Mouse (Mus musculus) adrenal gland, adult 2 months (tissue): ENCODE data around the gene Lpgat1. TPM values are rescaled to one million over a fixed set of nuclear protein-coding genes. Genes with fewer than 3 reads are reported as not detected.

Experiments
- DNase-seq: peaks from one replicate; pipeline ENCODE4 v3.0.0; 2021
- polyA plus RNA-seq: library from polyadenylated mRNA; depleted of rRNA; stranded (reverse); fragments of >200 nt; gene quantifications from 2 replicates; pipeline ENCODE4 v1.2.3, GENCODE M21; 2012
- total RNA-seq, 2 experiments: library from RNA; stranded (reverse); gene quantifications; 2 replicates each; pipeline ENCODE4 v1.2.3; 2021

Lpgat1 gene
- total and polyA plus RNA-seq, 3 experiments: 13.7 to 77.0 (median 70.8) TPM

DNA sequence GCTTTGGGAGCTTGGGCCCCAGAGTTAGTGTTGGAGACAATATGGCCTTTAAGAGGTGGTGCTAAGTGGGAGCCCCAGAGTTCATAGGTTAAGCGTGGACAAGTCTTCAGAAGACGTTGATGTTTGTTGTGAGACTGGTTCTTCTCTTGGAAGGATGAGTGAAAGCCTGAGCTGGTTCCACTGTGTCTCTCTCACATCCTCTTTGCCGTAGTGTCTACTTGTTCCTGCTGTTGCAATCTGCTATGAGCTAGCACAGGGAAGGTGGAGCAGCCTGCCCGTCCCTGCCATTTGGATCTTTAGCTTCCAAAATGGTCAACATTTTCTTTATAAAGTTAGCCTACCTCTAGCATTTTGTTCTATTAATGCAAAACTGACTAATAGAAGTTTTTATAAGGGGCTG lies 16.2 kb downstream of the Lpgat1 start:
- DNase-seq: no peak

DNA sequence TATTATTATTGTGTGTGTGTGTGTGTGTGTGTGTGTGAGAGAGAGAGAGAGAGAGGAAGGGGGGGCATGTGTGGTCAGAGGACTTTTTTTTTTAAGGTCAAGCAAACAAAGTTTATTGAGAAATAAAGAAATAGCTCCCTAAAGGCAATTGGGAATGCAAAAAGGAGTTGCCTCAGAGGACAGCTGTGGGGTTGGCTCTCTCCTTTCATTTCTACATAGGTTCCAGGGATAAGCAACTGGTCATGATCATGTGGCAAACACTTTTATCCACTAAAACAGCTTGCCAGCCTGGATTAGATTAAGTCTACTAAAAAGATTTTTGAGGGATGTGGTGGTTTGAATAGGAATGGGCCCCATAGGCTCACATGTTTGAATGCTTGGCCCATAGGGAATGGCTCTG lies 18.8 kb downstream of the Lpgat1 start:
- no peak for DNase-seq

DNA sequence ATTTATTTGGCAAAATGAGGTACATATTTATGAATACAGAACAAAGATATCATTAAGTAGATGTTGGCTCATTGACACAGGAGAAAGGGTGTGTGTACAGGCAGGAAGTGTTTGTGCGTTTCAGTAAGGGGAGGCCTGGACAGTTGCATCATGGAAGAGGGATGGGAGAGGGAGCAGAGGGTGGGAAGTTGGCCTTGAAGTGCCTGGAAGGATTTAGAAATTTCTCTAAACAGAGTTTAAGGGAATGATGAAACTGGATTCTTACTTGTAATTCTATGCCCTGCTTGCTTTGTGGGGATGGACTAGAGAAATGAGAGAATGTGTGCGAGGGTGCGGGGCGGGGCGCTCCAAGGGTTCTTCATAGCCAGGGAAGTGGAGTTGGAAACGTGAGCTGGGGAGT lies 20.2 kb downstream of the Lpgat1 start:
- DNase-seq: peak; percentile 25

DNA sequence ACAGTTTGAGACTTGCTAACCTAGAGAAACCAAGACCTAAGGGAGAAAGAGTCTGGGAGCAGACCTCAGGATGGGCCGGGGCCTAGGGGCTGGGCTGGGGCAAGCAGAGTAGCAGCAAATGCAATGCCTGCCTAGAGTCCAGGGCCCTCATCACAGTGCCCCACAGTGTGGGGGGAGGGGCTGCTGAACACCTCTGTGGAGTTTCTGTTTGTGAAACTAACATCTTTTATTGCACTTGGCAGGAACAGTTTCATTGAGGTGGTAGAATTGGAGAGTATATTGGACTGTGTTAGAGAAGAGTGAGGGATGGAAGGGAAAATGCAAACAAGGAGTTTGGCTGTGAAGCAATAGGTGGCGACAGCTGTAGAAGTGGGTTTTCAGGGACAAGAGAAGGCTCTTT lies 21.1 kb downstream of the Lpgat1 start:
- DNase-seq: no peak

DNA sequence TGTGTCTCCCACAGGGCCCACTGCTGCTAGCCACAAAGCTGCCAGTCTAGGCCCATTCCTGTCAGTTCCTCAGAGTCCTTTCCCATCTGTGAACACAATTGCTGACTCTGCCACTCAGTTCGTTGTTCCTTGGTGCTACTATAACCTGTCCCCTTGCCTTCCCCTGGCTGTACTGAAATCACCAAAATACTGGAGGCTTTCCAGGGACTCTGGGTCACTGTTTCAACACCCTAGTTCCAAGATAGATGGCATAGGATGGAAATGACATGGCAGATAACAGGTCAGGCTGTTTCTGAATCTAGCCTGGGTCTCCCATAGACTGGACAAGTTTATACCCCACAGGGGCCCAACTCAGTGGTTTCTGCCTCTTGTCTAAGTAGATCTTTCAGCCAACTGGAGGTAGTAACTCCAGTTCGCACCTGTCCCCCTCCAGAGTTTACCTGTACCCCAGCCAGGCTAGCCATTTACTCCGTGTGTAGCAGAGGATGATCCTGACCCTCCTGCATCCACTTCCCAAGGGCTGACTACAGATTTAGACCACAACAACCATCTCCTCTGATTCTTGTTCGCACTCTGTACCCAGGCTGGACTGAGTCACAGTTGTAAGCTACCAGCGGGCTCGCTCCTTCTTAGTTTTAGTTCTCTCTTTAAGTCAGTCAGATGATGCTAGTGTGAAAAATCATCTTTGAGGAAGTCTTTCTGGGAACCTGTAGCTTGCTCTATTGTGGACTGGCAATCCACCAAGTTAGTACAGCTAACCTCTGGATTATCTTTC lies 23.1 kb downstream of the Lpgat1 start:
- DNase-seq: peak; percentile 45

DNA sequence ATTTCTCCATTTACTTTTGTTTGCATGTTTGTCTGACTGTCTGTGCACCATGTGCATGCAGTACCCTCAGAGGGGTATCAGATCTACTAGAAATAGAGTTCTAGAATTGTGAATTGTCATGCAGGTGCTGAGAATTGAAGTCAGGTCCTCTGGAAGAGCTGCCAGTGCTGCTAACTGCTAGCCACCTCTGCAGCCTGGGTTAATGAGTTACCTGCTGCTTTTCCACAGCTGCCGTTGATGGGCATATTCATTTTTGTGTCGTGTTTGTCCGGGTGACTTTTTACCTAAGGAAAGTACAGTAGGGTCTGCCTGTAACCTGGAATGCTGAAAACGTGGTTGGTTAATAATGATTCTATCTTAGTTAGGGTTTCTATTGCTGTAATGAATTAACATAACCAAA lies 24.0 kb downstream of the Lpgat1 start:
- DNase-seq: no peak

DNA sequence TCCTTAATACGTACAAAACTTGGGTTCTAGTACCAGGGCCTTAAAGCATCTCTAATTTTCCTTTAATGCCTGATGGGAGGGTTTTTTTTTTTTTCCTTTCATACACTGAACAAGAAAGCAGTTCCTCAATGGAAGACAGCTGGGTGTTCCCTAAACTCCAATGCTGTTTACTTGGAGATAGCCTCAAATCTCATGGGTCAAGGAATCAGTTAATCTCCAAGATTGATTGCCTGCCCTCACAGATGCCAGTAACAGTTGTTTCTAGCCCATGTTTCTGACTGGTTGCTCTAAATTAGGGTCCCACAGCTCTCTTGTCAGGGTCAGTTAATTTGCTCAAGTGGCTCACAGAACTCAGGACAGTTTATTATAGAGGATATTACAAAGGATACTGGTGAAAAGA lies 30.8 kb downstream of the Lpgat1 start:
- no peak for DNase-seq

DNA sequence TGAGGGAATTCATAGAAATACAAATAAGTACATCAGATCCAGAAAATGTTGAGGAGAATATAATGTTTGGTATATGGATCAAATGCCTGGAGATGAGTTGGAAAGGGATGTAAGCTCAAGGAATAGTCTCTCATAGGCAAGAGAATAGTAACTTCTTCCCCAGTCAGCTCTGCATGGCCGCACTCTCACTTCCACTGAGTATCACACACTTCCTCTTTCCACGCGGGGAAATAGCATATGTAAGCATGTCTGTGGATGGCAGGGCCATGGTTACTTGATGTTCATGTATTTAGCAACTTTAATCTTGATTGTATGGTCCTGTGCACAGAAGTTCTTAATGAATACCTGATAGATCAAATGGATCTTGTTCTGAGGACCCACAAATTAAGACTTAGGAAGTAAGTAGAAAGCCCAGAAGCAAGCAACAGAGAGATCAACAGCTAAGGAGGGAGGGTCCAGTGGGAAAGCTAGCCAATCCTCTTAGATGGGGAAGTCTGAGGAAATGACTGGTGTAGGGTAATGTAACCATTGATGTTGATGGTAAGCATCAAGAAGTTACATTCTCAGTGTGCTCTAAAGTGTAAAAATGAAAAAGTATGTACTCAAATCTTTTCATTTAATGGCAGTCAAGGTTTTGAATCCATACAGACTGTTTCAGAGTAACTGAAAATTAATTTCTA lies 39.0 kb downstream of the Lpgat1 start:
- no peak for DNase-seq

DNA sequence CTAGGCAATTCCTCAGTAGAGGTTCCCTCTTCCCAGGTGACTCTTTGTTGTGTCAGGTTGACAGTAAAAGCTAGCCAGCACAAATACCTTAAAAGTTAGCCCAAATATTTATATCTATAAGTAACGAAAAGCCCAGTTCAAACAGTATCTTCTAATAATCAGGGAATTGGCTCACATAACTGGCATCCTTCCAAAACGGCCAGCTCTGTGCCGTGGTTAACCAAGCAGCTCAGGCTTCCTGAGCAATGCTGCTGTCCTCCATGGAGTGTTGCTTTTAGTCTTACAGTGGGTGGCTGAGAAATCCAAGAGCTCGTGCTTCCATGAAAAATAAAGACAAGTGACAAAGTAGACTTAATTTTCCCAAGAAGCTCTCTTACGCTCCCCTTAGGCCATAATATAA lies 56.5 kb downstream of the Lpgat1 start:
- DNase-seq: peak; percentile 24

DNA sequence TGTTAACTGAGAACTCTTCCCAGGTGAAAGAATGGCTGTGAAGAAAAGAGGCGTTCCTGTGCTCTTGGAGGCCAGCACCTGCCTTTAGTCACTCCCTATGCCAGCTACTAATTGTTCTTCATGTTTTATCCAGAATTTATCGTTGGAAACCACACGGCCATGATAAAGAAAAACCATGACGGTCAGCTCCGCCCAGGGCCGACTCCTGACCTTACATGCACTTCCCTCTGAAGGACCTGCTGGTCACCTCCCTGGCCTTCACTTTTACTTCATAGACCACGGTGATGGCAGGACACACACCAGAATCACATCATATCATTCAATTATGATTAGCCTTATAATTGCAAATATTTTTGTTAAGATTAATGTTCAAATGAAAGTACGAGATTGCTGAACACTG lies 57.5 kb downstream of the Lpgat1 start:
- DNase-seq: no peak

DNA sequence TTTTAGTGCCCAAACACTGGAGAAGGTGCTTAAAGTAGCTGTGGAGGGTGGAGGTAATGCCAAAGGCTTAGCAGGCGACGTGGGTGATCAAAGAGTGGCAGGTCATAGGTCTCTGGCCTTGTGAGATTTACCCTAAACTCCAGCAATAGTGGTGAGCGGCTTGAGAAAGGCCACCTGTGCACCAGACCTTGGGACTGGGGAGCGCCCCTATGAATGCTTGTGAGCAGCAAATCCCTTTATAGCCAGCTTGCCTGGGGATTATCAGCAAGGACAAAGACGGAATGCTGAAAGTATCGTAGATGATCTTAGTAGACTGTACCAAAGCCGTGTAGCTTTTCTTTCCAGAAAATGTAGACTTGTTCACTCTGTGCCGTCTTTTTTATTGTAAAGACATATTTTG lies 59.9 kb downstream of the Lpgat1 start:
- DNase-seq: no peak

DNA sequence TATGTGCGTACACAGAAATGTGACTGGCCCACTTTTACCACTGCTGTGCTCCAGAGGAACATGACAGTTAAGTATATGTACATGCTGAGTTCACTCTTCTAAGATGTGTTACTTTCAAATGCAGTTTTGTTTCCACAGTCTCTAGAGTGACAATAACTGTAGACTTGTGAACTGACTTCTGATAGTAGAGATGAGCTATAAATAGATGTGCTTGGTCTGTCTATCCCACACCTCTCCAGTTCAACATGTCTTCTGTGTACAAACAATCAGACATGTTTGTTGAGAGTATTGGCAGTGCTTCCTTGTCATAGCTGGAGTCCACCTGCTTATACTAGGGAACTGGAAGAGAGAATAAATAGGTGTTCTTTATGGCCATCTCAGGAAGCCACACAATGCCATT lies 62.8 kb downstream of the Lpgat1 start:
- no peak for DNase-seq

DNA sequence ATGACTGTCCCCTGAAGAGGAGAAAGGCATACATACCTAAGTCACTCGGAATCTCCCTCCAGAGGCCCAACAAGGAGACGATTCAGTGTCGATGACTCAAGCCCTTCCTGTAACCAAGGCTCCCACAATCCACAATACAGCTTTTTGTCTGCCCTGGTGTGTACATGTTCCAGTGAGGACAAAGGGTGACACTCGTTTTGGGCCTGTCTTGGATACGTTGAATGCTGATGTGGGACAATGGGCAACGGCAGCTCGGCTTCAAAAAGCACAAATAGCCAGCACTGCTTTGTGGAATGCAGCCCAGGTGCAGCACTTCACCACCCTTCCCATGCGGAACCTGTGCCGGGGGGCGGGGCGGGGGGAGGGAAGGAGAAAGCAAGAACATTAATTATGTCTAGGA lies 67.5 kb downstream of the Lpgat1 start:
- no peak for DNase-seq

DNA sequence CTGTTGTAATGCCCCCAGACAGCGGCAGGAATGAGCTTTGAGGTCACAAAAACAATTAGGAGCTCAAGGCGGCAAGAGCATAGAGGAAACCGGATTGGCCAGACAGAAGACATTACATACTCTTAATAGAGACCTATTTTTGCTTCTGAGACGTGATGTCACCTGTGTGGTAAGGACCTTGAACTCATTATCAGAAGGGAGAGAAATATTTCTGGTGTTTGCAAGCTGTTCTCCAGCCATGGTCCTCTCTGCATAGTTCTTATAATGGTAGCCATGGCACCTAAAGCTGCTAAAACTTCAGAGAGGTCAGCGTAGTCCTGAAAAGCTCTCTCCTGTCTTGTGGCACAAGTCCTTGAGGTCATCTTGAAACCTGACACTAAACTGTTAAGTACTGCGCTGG lies 68.6 kb downstream of the Lpgat1 start:
- no peak for DNase-seq

DNA sequence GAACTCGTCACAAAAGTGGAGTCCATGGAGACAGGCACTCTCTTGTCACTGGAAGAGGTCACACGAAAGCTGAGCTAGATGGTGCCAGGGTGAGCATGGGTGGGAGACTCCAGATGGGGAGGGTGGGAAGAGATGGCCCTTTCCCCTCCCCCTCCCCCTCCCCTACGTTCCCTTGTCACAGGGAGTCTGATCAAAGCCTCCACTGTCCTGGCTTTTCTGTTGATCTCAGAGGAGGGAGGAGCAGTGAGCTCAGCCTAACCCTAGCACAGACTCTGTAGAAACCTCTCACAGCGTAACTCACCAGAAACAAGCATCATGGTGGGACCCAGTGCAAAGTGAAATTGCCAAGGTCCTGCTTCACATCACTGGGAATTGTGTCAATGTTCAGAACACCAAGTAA lies 69.7 kb downstream of the Lpgat1 start:
- DNase-seq: no peak

DNA sequence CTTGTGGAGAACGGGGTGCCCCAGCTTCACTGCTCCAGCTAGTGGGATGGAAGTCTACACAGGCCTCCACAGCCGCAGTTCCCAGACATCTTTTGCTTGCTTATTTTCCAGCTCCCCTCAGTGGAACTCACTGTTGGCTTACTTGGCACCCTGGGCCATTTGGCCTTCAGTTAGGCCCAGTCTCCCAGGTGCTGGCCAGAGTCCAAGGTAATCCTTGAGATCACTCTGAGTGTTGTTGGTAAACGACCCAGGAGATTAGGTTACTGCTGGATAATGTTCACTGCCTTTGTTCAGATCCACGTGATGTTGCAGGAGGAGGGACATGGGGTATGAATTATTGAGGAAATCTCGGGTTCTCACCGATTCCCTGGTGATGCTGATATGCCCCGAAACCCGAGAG lies 75.4 kb downstream of the Lpgat1 start:
- DNase-seq: peak; percentile 60

DNA sequence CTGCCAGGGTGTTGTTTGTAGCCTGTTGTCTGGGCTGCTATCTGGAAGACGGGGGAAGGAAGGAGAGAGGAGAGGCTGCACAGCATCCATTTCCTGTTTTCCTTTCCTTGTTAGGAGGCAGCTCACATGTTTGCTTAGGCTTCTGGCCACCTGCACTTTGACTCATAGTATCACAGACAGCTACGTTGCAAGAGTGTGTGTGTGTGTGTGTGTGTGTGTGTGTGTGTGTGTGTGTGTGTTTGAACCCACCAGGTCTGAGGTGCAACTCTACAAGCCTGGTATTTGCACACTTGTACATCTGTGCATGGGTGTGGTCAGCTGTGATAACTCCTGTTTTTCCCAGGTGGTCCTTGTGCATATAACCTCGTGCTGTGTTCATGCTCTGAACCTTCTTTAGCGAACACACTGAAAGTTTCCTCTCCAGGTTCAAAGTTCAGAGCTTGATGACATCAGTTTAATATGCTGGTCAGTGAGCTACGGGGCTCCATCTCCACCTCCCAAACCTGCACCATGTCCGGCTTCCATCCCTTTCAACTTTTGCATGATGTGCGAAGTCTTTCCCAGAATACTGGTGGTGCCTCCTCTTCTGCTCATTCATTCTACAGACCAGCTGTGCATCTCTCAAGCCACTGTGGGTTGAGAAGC lies 76.4 kb downstream of the Lpgat1 start:
- DNase-seq: no peak

DNA sequence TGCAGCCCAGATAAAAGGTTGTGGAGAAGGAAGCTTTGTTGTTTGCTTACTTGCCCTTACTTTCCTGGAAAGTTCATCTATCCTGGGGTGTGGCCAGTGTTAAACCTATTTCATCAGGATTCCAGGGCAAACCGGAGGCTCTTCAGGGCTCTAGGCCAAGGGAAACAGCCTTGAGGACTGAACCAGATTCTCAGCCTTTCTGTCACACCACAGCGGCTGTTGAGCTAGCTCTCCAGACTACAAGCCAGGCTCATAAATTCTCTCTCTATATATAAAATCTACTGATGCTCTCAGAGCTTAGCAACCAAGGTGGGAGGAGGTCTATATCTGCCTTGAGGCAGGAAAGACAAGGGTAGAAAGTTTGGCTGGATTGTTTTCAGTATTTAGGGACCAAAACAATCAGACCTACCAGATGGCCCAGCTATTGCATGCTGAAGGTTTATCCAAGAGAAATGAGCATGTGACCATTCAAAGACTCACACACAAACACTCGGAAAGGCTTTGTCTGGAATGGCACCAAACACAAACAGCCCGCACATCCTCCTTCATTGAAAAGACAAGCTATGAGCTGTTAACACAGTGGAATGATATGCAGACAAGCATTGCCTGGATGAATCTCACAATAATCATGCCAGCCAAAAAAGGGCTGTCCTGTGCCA lies 78.7 kb downstream of the Lpgat1 start:
- DNase-seq: no peak

DNA sequence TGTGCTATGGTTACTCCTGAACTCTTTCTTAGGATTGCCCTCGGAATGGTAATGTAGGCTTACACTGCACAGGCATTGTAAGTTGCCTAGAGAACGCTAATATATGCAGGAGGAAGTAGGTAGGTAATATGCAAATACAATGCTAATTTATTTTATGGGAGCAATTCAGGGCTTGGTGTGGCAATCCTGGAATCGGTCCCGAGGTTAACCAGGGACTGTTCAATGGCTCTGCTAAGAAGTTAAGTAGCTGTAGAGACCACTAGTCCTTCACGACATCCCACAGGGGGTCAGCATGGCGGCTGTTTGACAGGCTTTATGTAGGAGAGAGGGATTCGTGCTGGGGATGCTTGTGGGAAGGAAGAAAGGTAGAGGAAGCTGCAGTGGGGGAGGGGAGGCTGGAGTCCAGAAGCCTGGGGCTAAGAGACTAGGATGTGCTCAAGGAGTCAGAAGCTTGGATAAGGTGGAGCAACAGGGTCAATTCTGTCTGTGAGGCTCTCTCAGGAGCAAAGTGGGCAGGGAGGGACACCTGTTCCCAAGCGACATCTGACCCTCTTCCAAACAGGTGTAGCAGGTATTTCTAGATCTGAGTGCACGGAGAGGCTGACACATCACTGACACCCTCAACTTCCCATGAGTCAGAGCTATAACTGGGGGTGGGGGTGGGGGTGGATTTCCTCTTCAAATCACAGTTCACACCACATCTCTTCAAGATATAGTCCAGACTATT lies 84.6 kb downstream of the Lpgat1 start:
- DNase-seq: no peak

DNA sequence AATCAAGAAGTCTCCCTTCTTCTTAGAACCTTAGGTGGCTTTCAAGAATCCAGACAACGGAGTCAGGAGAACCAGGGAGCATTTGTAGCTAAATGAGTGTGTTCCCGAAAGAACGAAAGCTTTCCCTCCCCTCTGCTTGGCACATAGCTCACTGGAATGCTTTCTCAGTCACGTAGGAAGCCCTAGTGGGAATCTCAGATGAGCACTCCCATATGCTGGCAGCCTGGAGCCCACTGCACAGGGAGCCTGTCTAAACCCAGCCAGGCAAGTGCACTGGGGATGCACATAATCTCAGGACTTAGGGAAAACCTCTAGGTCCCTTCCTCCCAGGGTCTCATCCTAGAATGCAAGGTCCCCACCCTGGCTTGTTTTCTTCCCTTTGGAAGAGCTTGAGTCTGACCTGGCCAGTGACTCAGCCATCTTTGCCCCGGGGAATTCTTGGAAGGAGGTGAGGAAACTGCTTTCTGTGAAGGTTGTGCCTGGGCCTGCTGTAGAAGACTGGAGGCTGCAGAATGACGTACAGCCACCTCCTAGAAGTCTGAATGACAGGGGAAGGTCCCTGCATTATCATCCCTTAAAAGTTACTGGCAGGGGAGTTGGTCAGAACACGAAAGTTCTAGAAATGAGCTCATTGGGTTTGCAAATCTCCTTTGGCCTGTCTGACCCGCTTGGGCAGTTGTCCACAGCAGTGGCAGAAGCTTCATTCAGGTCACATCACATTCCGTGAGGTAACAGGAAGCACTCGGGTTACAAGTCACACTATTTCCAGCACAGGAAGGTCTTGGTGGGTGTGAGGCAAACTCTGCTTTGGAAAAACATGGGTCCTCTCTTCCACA lies 85.4 kb downstream of the Lpgat1 start:
- DNase-seq: peak; percentile 26

DNA sequence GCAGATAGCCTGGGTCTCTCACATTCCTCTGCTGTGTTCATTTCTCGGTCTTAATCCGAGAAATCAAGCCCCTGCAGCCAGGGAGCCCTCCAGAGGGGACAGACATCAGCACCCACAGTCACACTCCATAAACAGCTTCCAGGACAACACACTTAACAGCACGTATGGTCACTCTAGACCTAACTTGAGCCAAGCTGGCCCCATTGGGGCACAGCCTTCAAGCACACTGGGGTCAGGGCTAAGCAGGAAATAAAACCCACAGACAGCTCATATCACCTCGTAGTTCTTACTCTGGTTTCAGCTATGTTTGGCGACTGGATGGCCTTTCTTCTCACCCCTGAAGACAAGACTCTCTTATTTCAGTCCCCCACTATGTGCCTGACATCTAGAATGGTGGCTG lies 87.1 kb downstream of the Lpgat1 start:
- no peak for DNase-seq
